Mouse (Mus musculus): ENCODE measurements around the gene Mrps36.

DNA sequence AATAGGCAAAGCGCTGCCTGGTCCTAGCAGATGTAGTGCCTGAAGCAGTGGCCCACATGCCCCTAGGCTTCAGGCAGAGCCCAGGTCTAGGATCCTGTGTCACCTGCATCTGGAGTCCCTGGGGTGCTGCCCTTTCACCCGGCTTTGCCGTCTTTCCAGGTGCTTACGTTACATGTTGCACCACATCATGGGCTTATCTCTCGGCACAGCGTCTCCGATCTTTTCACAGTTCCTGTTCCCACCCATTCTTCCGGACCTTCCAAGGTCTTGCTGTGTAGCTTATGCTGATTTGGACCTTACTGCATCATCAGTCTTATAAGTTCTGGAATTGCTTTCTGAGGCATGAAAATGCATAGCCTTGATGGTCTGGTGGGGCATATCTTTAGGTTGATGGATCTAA, 8.1 kb upstream of the Mrps36 start:
- TF ChIP-seq CTCF (IDR thresholded peaks at IDR 0.05; ENCODE audit: low read depth, low read length) (no peak), POLR2A (IDR thresholded peaks at IDR 0.05; ENCODE audit: insufficient read depth, low read length) (no peak), EP300 (IDR thresholded peaks at IDR 0.05; ENCODE audit: insufficient read depth, low read depth, low read length) (no peak)

Measured in ES-Bruce4 (cell line).